Mouse (Mus musculus): ENCODE measurements around the gene 1700001J03Rik. TPM values are rescaled to one million over a fixed set of nuclear protein-coding genes. Genes with fewer than 3 reads are reported as not detected.

Gene 1700001J03Rik
- polyA plus RNA-seq (2017; shearing (Covaris generic)) = not detected

GRCm38 (mm10) chr5:146185204-146185603 is at the start of gene 1700001J03Rik:
1700001J03Rik (minus strand) TSS chr5:146185304.

GRCm38 (mm10) chr5:146230864-146231654 is 46.0 kb upstream of the 1700001J03Rik start, which contains the start of gene Cdk8:
Cdk8 (plus strand) TSS chr5:146231230.

GRCm38 (mm10) chr5:146220879-146221714 is 36.0 kb upstream of the 1700001J03Rik start, which contains the start of gene Rnf6:
Rnf6 (minus strand) TSS chr5:146221555.

DNA sequence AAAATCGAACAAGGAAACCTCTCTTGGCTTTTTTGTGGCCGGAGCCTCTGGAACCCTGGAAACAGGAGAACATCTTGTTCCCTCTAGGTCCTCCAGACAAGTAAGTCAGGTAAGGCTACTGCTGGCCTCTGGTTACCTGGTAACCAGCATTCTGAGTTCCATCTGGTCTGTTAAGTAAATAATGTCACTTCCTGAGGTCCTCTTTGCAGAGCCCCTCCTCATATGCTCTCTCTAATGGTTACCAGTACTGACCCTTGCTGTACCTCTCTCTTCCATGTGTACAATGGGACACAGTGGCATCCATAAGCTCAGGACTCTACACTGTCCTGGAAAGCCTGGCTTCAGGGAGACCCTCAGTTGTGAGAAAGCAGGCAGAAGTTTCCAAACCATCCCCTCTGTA is 14.5 kb downstream of the 1700001J03Rik start, which contains the start of gene Gm6309:
Gm6309 (minus strand) TSS at position 101 of the 400 bp plus-strand sequence.

DNA sequence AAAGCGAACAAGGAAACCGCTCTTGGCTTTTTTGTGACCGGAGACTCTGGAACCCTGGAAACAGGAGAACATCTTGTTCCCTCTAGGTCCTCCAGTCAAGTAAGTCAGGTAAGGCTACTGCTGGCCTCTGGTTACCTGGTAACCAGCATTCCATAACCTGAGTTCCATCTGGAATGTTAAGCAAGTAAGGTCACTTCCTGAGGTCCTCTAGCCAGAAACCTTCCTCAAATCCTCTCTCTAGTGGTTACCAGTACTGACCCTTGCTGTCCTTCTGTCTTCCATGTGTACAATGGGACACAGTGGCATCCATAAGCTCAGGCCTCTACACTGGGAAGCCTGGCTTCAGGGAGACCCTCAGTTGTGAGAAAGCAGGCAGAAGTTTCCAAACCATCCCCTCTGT is 24.7 kb downstream of the 1700001J03Rik start, which contains the start of gene Gm5565:
Gm5565 (minus strand) TSS at position 101 of the 400 bp plus-strand sequence.

Other genes starting within 250 kb of the 1700001J03Rik start
- gene Cyp3a25, start 175.7 kb downstream of the 1700001J03Rik start, polyA plus RNA-seq (2017; shearing (Covaris generic)) = not detected
- gene Cyp3a59, start 106.0 kb downstream of the 1700001J03Rik start, polyA plus RNA-seq (2017; shearing (Covaris generic)) = not detected
- gene Gm5565, start 24.8 kb downstream of the 1700001J03Rik start, polyA plus RNA-seq (2017; shearing (Covaris generic)) = not detected
- gene Gm6309, start 14.6 kb downstream of the 1700001J03Rik start, polyA plus RNA-seq (2017; shearing (Covaris generic)) = not detected
- gene Rnf6, start 36.3 kb upstream of the 1700001J03Rik start, polyA plus RNA-seq (2017; shearing (Covaris generic)) = 71.3 TPM
- gene Cdk8, start 45.9 kb upstream of the 1700001J03Rik start, polyA plus RNA-seq (2017; shearing (Covaris generic)) = 16.6 TPM
- not detected for gene Wasf3, start 199.7 kb upstream of the 1700001J03Rik start, polyA plus RNA-seq (2017; shearing (Covaris generic))